Mouse (Mus musculus) CH12.LX (cell line): ENCODE results near the gene Glrb. TPM values are rescaled to one million over a fixed set of nuclear protein-coding genes. Genes with fewer than 3 reads are reported as not detected.

ENCODE experiments used
- DNase-seq: peaks from one replicate; pipeline ENCODE4 v3.0.0-alpha.2; 2013; ENCODE audit errors: extremely low read depth
- H3K27ac ChIP-seq: 2 replicates; pipeline ENCODE4 v1.5.1; 2012; ENCODE audit warnings: low read depth, mild to moderate bottlenecking, control low read depth, moderate library complexity; ENCODE audit not compliant: insufficient read depth
- H3K27me3 ChIP-seq: replicated peaks from 2 replicates; pipeline ENCODE3; 2012; ENCODE audit warnings: inconsistent platforms
- H3K36me3 ChIP-seq, 2 experiments: replicated peaks in 1 of 2; 2 replicates each; pipeline versions ENCODE3 to v1.6.1; 2012; ENCODE audit warnings: inconsistent platforms in 1 of 2, low read length in 1 of 2, mild to moderate bottlenecking in 1 of 2, mixed read lengths in 1 of 2, moderate library complexity in 1 of 2; ENCODE audit not compliant: control insufficient read depth in 1 of 2, insufficient read depth in 1 of 2
- H3K4me1 ChIP-seq, 2 experiments: 2 replicates each; pipeline ENCODE4 v1.6.1; 2012; ENCODE audit warnings: inconsistent platforms in 1 of 2, moderate library complexity in 1 of 2; ENCODE audit not compliant: insufficient read depth in 2 of 2, control insufficient read depth in 1 of 2
- H3K4me2 ChIP-seq: 2 replicates; pipeline ENCODE4 v1.6.1; 2012; ENCODE audit warnings: low read depth, mild to moderate bottlenecking, control low read depth; ENCODE audit not compliant: poor library complexity, insufficient read depth, severe bottlenecking
- H3K4me3 ChIP-seq, 3 experiments: fragments of 150-350 bp in 1 of 3; sonication (generic) in 1 of 3; replicated peaks in 1 of 3; 2 replicates each; pipeline versions ENCODE3 to v1.5.1; 2011 to 2012; ENCODE audit warnings: low read depth in 2 of 3, low read length in 2 of 3, mild to moderate bottlenecking in 2 of 3, moderate library complexity in 2 of 3, control low read depth in 1 of 3, improper control_type of control experiment in 1 of 3, inconsistent platforms in 1 of 3, mixed read lengths in 1 of 3; ENCODE audit not compliant: poor library complexity in 1 of 3
- H3K79me2 ChIP-seq: replicated peaks from 2 replicates; pipeline ENCODE4 v1.6.1; 2012; ENCODE audit warnings: mild to moderate bottlenecking, moderate library complexity; ENCODE audit not compliant: control insufficient read depth, poor library complexity, insufficient read depth, severe bottlenecking; ENCODE audit errors: extremely low read depth
- H3K9ac ChIP-seq: 2 replicates; pipeline ENCODE4 v1.6.1; 2012; ENCODE audit warnings: low read depth, mild to moderate bottlenecking, control low read depth, moderate library complexity; ENCODE audit not compliant: insufficient read depth
- H3K9me3 ChIP-seq: replicated peaks from 2 replicates; pipeline ENCODE3; 2012; ENCODE audit warnings: low read length, inconsistent platforms, mixed read lengths
- CHD1 ChIP-seq: IDR thresholded peaks from 2 replicates; pipeline ENCODE4 v1.6.1; 2012; ENCODE audit warnings: low read depth, low read length, improper control_type of control experiment, inconsistent platforms
- ELF1 ChIP-seq: IDR thresholded peaks from 2 replicates; pipeline ENCODE4 v1.6.1; 2014; ENCODE audit warnings: low read depth, mild to moderate bottlenecking, inconsistent platforms, low read length, improper control_type of control experiment
- EP300 ChIP-seq: IDR thresholded peaks from 2 replicates; pipeline ENCODE4 v1.6.1; 2011; ENCODE audit warnings: low read length, improper control_type of control experiment
- HCFC1 ChIP-seq: IDR thresholded peaks from 2 replicates; pipeline ENCODE4 v1.6.1; 2012; ENCODE audit warnings: low read depth, mild to moderate bottlenecking, inconsistent platforms, low read length, improper control_type of control experiment
- IRF4 ChIP-seq: IDR thresholded peaks from 2 replicates; pipeline ENCODE4 v1.6.1; 2014; ENCODE audit warnings: low read depth, mild to moderate bottlenecking, inconsistent platforms, low read length, improper control_type of control experiment
- JUN ChIP-seq: IDR thresholded peaks from 2 replicates; pipeline ENCODE4 v1.6.1; 2011; ENCODE audit warnings: low read depth, mild to moderate bottlenecking, low read length, improper control_type of control experiment, moderate library complexity; ENCODE audit not compliant: insufficient read depth
- JUND ChIP-seq: conservative IDR thresholded peaks from 2 replicates; pipeline ENCODE4 v1.6.1; 2011; ENCODE audit warnings: low read depth, low read length, improper control_type of control experiment
- KAT2A ChIP-seq: IDR thresholded peaks from 2 replicates; pipeline ENCODE4 v1.6.1; 2012; ENCODE audit warnings: low read length, improper control_type of control experiment, inconsistent platforms; ENCODE audit not compliant: insufficient replicate concordance
- MAFK ChIP-seq: IDR thresholded peaks from 2 replicates; pipeline ENCODE4 v1.6.1; 2011; ENCODE audit warnings: low read length, improper control_type of control experiment; ENCODE audit not compliant: insufficient replicate concordance
- MAZ ChIP-seq: IDR thresholded peaks from 2 replicates; pipeline ENCODE4 v1.6.1; 2012; ENCODE audit warnings: low read depth, mild to moderate bottlenecking, inconsistent platforms, low read length, improper control_type of control experiment, moderate library complexity
- MYC ChIP-seq: IDR thresholded peaks from 2 replicates; pipeline ENCODE4 v1.6.1; 2011; ENCODE audit warnings: low read depth, mild to moderate bottlenecking, improper control_type of control experiment, low read length
- NRF1 ChIP-seq: IDR thresholded peaks from 2 replicates; pipeline ENCODE4 v1.6.1; 2014; ENCODE audit warnings: low read depth, mild to moderate bottlenecking, inconsistent platforms, low read length, improper control_type of control experiment, moderate library complexity
- PAX5 ChIP-seq: IDR thresholded peaks from 2 replicates; pipeline ENCODE4 v1.6.1; 2012; ENCODE audit warnings: low read length, inconsistent platforms, mixed read lengths
- POLR2AphosphoS2 ChIP-seq: IDR thresholded peaks from 2 replicates; pipeline ENCODE4 v1.6.1; 2011; ENCODE audit warnings: low read depth, low read length, improper control_type of control experiment
- TCF12 ChIP-seq: IDR thresholded peaks from 2 replicates; pipeline ENCODE4 v1.6.1; 2014; ENCODE audit warnings: low read depth, mild to moderate bottlenecking, inconsistent platforms, low read length, improper control_type of control experiment
- USF2 ChIP-seq: conservative IDR thresholded peaks from 2 replicates; pipeline ENCODE4 v1.6.1; 2011; ENCODE audit warnings: low read depth, low read length, improper control_type of control experiment
- dilution Hi-C: fragments of 300-500 bp; cut with MboI; formaldehyde crosslinking; loops from 2 replicates; pipeline ENCODE4 v1.14.3; 2020; ENCODE audit warnings: low sequenced_read_pairs; ENCODE audit not compliant: extremely low pct_unique_long_range_greater_than_20kb, extremely low pct_ligation_motif_present
- in situ Hi-C: fragments of 300-500 bp; cut with MboI; formaldehyde crosslinking; loops from 3 replicates; pipeline ENCODE4 v1.14.3; 2019; ENCODE audit warnings: low sequenced_read_pairs, low pct_ligation_motif_present, low pct_unique_long_range_greater_than_20kb, mixed read lengths
- polyA plus RNA-seq: library from polyadenylated mRNA; unstranded; fragments of >175 nt; gene quantifications from 2 replicates; pipeline ENCODE4 v1.2.1, GENCODE M21; 2012; ENCODE audit warnings: low read depth; ENCODE audit not compliant: insufficient read length
- total RNA-seq, 2 experiments: library from RNA; depleted of rRNA; stranded (reverse); fragments of 300-350 nt in 1 of 2; fragments of >200 nt in 1 of 2; gene quantifications; 2 replicates each; pipeline ENCODE4 v1.2.3; 2012 to 2014

The Glrb gene
- total and polyA plus RNA-seq, 3 experiments = not detected

GRCm38 (mm10) chr3:80797935-80798334, 115.5 kb downstream of the Glrb start:
- H3K4me3 ChIP-seq = no peak overlapping the region
- no peaks in the 10 kb centered on the region for H3K9me3 ChIP-seq
- H3K27me3 ChIP-seq = no peaks in the 10 kb centered on the region
- no peak for DNase-seq
- dilution Hi-C loops (no loop called here), in situ Hi-C loops (no loop called here)
- H3K27ac ChIP-seq = no peak overlapping the region
- no peak overlapping the region for H3K4me2 ChIP-seq
- H3K79me2 ChIP-seq = no peaks in the 10 kb centered on the region
- no peak overlapping the region for H3K9ac ChIP-seq
- TF ChIP-seq TCF12 (no peak), ELF1 (no peak), NRF1 (no peak), HCFC1 (no peak), JUND (no peak), CHD1 (no peak), JUN (no peak), POLR2AphosphoS2 (no peak), IRF4 (no peak), KAT2A (no peak), MAFK (no peak), EP300 (no peak), PAX5 (no peak), USF2 (no peak)
- no peaks in the 10 kb centered on the region for H3K4me1 ChIP-seq
- H3K36me3 ChIP-seq = no peaks in the 10 kb centered on the region

- H3K4me1 ChIP-seq = no peaks in the 10 kb centered on the region
- TF ChIP-seq JUN (no peak), MYC (no peak), MAZ (no peak), KAT2A (no peak), CHD1 (no peak)
- no peak overlapping the region for H3K27ac ChIP-seq
- H3K9ac ChIP-seq = no peak overlapping the region
- H3K4me3 ChIP-seq = no peak overlapping the region
- in situ Hi-C loops (no loop called here), dilution Hi-C loops (no loop called here)
- no peaks in the 10 kb centered on the region for H3K9me3 ChIP-seq
- no peak overlapping the region for H3K4me2 ChIP-seq
- no peak for DNase-seq
- no peaks in the 10 kb centered on the region for H3K27me3 ChIP-seq
- no peaks in the 10 kb centered on the region for H3K79me2 ChIP-seq
- no peaks in the 10 kb centered on the region for H3K36me3 ChIP-seq
Observed at GRCm38 (mm10) chr3:80796764-80797163, 116.7 kb downstream of the Glrb start.
